Mouse (Mus musculus): Measurements from ENCODE around the gene Tmem110. TPM values are rescaled to one million over a fixed set of nuclear protein-coding genes. Genes with fewer than 3 reads are reported as not detected.

The Tmem110 gene
- polyA plus RNA-seq (2015; fragmentation: Nextera tagmentation; extraction: Ambion mirVana): 18.2 and 18.9 TPM in 2 replicates

- under 1% methylated on average over 67 of the region's 68 CpGs for WGBS
- peaks cover 3% of the 10 kb centered on the region; the same call in 1 of the 2 replicates for H3K36me3 ChIP-seq
- H3K4me3 ChIP-seq (replicated peaks): peak within 1 kb of the TSS; percentile 82
- H3K27ac ChIP-seq: peak within 1 kb of the TSS; percentile 75
- H3K9ac ChIP-seq (replicated peaks): peak within 1 kb of the TSS; percentile 89
- peak; percentile 98 for ATAC-seq
- no peaks in the 10 kb centered on the region for H3K27me3 ChIP-seq
- H3K4me1 ChIP-seq (replicated peaks): peaks cover 22% of the 10 kb centered on the region
- peak within 1 kb of the TSS; percentile 82 for H3K4me2 ChIP-seq (replicated peaks)
- no peaks in the 10 kb centered on the region for H3K9me3 ChIP-seq
These were observed at the start of gene Tmem110 for GRCm38 (mm10) chr14:30825476-30826131. Tmem110 (plus strand) TSS chr14:30825590.

GRCm38 (mm10) chr14:30784614-30785013 is 40.8 kb upstream of the Tmem110 start:
- Histone ChIP-seq H3K4me1 (replicated peaks) (no peaks in the 10 kb centered on the region), H3K27me3 (no peaks in the 10 kb centered on the region), H3K9me3 (no peaks in the 10 kb centered on the region), H3K27ac (no peak overlapping the region), H3K4me2 (replicated peaks) (no peak overlapping the region), H3K4me3 (replicated peaks) (no peak overlapping the region), H3K36me3 (peaks cover 43% of the 10 kb centered on the region), H3K9ac (replicated peaks) (no peak overlapping the region)
- WGBS: 94% methylated on average over 6 of the region's 6 CpGs
- ATAC-seq: no peak

GRCm38 (mm10) chr14:30789471-30789870 is 35.9 kb upstream of the Tmem110 start:
- Histone ChIP-seq H3K9ac (replicated peaks) (no peak overlapping the region), H3K9me3 (no peaks in the 10 kb centered on the region), H3K4me1 (replicated peaks) (no peaks in the 10 kb centered on the region), H3K4me3 (replicated peaks) (no peak overlapping the region), H3K4me2 (replicated peaks) (no peak overlapping the region), H3K27me3 (no peaks in the 10 kb centered on the region), H3K36me3 (peaks cover 45% of the 10 kb centered on the region), H3K27ac (no peak overlapping the region)
- 68% methylated on average over 1 of the region's 1 CpGs for WGBS
- ATAC-seq: no peak

GRCm38 (mm10) chr14:30792871-30793270 is 32.5 kb upstream of the Tmem110 start:
- no peak overlapping the region for H3K4me2 ChIP-seq (replicated peaks)
- ATAC-seq: no peak
- H3K27ac ChIP-seq: no peak overlapping the region
- WGBS: 85% methylated on average over 3 of the region's 3 CpGs
- H3K9ac ChIP-seq (replicated peaks): no peak overlapping the region
- H3K4me3 ChIP-seq (replicated peaks): no peak overlapping the region
- no peaks in the 10 kb centered on the region for H3K9me3 ChIP-seq
- peaks cover 35% of the 10 kb centered on the region for H3K36me3 ChIP-seq
- no peaks in the 10 kb centered on the region for H3K4me1 ChIP-seq (replicated peaks)
- H3K27me3 ChIP-seq: no peaks in the 10 kb centered on the region

GRCm38 (mm10) chr14:30801756-30802155 is 23.6 kb upstream of the Tmem110 start:
- H3K9ac ChIP-seq (replicated peaks): no peak overlapping the region
- H3K27me3 ChIP-seq: no peaks in the 10 kb centered on the region
- WGBS: 91% methylated on average over 2 of the region's 2 CpGs
- no peak overlapping the region for H3K4me3 ChIP-seq (replicated peaks)
- no peak overlapping the region for H3K27ac ChIP-seq
- H3K36me3 ChIP-seq: peaks cover 41% of the 10 kb centered on the region
- ATAC-seq: no peak
- no peaks in the 10 kb centered on the region for H3K9me3 ChIP-seq
- H3K4me1 ChIP-seq (replicated peaks): no peaks in the 10 kb centered on the region
- H3K4me2 ChIP-seq (replicated peaks): no peak overlapping the region

- Histone ChIP-seq H3K27ac (no peak overlapping the region), H3K4me2 (replicated peaks) (no peak overlapping the region), H3K4me1 (replicated peaks) (peaks cover 6% of the 10 kb centered on the region), H3K36me3 (peaks cover 32% of the 10 kb centered on the region), H3K9me3 (no peaks in the 10 kb centered on the region), H3K27me3 (no peaks in the 10 kb centered on the region), H3K9ac (replicated peaks) (no peak overlapping the region), H3K4me3 (replicated peaks) (no peak overlapping the region)
- ATAC-seq: no peak
- WGBS: 93% methylated on average over 3 of the region's 3 CpGs
These were observed 4.3 kb upstream of the Tmem110 start for GRCm38 (mm10) chr14:30821136-30821535.

GRCm38 (mm10) chr14:30824456-30824995 is 864 bp upstream of the Tmem110 start:
- ATAC-seq: no peak
- no peak overlapping the region for H3K4me3 ChIP-seq (replicated peaks)
- no peak overlapping the region for H3K27ac ChIP-seq
- peaks cover 22% of the 10 kb centered on the region for H3K4me1 ChIP-seq (replicated peaks)
- H3K9me3 ChIP-seq: no peaks in the 10 kb centered on the region
- H3K27me3 ChIP-seq: no peaks in the 10 kb centered on the region
- peaks cover 4% of the 10 kb centered on the region for H3K36me3 ChIP-seq
- H3K4me2 ChIP-seq (replicated peaks): no peak overlapping the region
- H3K9ac ChIP-seq (replicated peaks): no peak overlapping the region
- 74% methylated on average over 6 of the region's 6 CpGs for WGBS

- H3K27ac ChIP-seq: no peak overlapping the region
- no peaks in the 10 kb centered on the region for H3K9me3 ChIP-seq
- H3K4me2 ChIP-seq (replicated peaks): peak overlapping the region; percentile 82
- peaks cover 22% of the 10 kb centered on the region for H3K4me1 ChIP-seq (replicated peaks)
- ATAC-seq: 0 out of 2 replicates have a peak, but pooled peaks have one; percentile 9
- peak overlapping the region; percentile 82 for H3K4me3 ChIP-seq (replicated peaks)
- H3K27me3 ChIP-seq: no peaks in the 10 kb centered on the region
- WGBS: 37% methylated on average over 5 of the region's 5 CpGs
- H3K36me3 ChIP-seq: peaks cover 3% of the 10 kb centered on the region; the same call in 1 of the 2 replicates
- H3K9ac ChIP-seq (replicated peaks): peak overlapping the region; percentile 89
These were observed 342 bp upstream of the Tmem110 start for GRCm38 (mm10) chr14:30825021-30825475.

GRCm38 (mm10) chr14:30826174-30827140 is 1.1 kb downstream of the Tmem110 start:
- WGBS: 20% methylated on average over 17 of the region's 17 CpGs
- Histone ChIP-seq H3K4me3 (replicated peaks) (peak overlapping the region; percentile 82), H3K27ac (no peak overlapping the region)

GRCm38 (mm10) chr14:30827480-30827879 is 2.1 kb downstream of the Tmem110 start:
- no peak overlapping the region for H3K27ac ChIP-seq
- no peaks in the 10 kb centered on the region for H3K9me3 ChIP-seq
- no peak overlapping the region for H3K9ac ChIP-seq (replicated peaks)
- ATAC-seq: no peak
- H3K4me3 ChIP-seq (replicated peaks): no peak overlapping the region
- H3K4me1 ChIP-seq (replicated peaks): peaks cover 24% of the 10 kb centered on the region
- H3K27me3 ChIP-seq: no peaks in the 10 kb centered on the region
- H3K4me2 ChIP-seq (replicated peaks): no peak overlapping the region
- WGBS: 82% methylated on average over 4 of the region's 4 CpGs
- H3K36me3 ChIP-seq: no peaks in the 10 kb centered on the region

More at GRCm38 (mm10) chr14:30826174-30827140, 1.1 kb downstream of the Tmem110 start:
- ATAC-seq: peak; percentile 48
- Histone ChIP-seq H3K9ac (replicated peaks) (peak overlapping the region; percentile 89), H3K27me3 (no peaks in the 10 kb centered on the region), H3K36me3 (no peaks in the 10 kb centered on the region; the same call in 1 of the 2 replicates), H3K4me1 (replicated peaks) (peaks cover 22% of the 10 kb centered on the region), H3K9me3 (no peaks in the 10 kb centered on the region), H3K4me2 (replicated peaks) (peak overlapping the region; percentile 82)

- WGBS: 96% methylated on average over 4 of the region's 4 CpGs
- no peak for ATAC-seq
These were observed 2.7 kb downstream of the Tmem110 start for GRCm38 (mm10) chr14:30828077-30828476.

More at GRCm38 (mm10) chr14:30828077-30828476, 2.7 kb downstream of the Tmem110 start:
- Histone ChIP-seq H3K27ac (no peak overlapping the region), H3K9ac (replicated peaks) (no peak overlapping the region), H3K4me1 (replicated peaks) (peaks cover 24% of the 10 kb centered on the region), H3K36me3 (no peaks in the 10 kb centered on the region), H3K4me3 (replicated peaks) (no peak overlapping the region), H3K9me3 (no peaks in the 10 kb centered on the region), H3K27me3 (no peaks in the 10 kb centered on the region), H3K4me2 (replicated peaks) (no peak overlapping the region)
